Mouse (Mus musculus): ENCODE results near the gene Gpx1. TPM values are rescaled to one million over a fixed set of nuclear protein-coding genes. Genes with fewer than 3 reads are reported as not detected.
"Not testable (repeated sequence)": the region's sequence is repeated elsewhere in the genome, so short reads cannot be mapped to it uniquely, and the experiment has no call there.

Gene Gpx1
- 100 to 1,000 TPM in 1 of 2 experiments, 10 to 100 TPM in 1; 91.8 to 108 TPM for total RNA-seq (2021)
- long read RNA-seq, experiment 1, transcript Gpx1-201 (2 exons, 1,072 nt), result major isoform, 66 of 67 reads
- long read RNA-seq, experiment 1, partial matches to known transcripts, result 0 of 67 reads
- long read RNA-seq, experiment 1, other reads (novel, unspliced or antisense), result 1 of 67 reads
- long read RNA-seq, experiment 2, transcript Gpx1-201 (2 exons, 1,072 nt), result major isoform, 92 of 98 reads
- long read RNA-seq, experiment 2, partial matches to known transcripts, result 0 of 98 reads
- long read RNA-seq, experiment 2, other reads (novel, unspliced or antisense), result 5 of 98 reads

GRCm38 (mm10) chr9:108338886-108339781 lies at the start of gene Gpx1:
Gene Gpx1 (plus strand): TSS chr9:108338903.
- DNase-seq (ENCODE audit: low spot score in 2 of 2), result peak; percentile 78 to 91

DNA sequence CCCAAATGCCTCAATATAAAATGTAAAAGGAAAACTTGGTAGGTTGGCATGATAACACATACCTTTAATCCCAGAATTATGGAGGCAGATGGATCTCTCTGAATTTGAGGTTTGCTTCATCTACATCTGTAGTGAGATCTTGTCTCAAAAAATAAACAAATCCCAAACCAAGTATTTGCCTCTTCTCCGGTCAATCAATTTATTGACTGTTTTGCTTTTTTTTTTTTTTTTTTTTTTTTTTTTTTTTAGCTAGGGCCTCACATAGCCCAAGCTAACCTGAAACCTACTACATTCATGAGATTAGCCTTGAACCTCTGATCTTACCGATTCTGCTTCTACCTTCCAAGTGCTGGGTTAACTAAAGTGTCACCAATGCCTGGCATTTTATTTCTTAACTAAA lies 49.4 kb upstream of the Gpx1 start:
- DNase-seq (ENCODE audit: low spot score in 2 of 2), result no peak

GRCm38 (mm10) chr9:108290016-108290750 lies 48.5 kb upstream of the Gpx1 start, which contains the start of gene Nicn1:
Gene Nicn1 (plus strand): TSS chr9:108290429.
- peak; percentile 55 to 86 for DNase-seq (ENCODE audit: low spot score in 2 of 2)

DNA sequence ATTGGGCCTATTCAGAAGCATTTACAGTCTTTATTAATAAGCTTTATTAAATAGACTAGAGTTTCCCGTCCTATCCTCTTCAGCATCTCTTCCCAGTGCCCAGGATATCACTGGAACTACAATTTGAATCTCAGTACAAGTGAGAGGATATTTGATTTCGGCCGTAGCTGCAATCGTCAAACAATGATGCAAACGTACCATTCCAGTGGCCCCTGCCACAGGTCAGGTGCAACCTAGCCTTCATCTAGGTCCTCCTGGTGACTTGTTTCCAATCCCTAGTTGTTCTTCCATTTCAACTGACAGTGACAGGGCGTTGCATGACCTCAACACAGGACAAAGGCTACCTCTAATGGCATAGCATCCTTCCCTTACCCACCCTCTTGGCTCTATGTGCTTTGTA lies 47.9 kb upstream of the Gpx1 start:
- DNase-seq (ENCODE audit: low spot score in 2 of 2), result no peak

- DNase-seq (ENCODE audit: low spot score in 2 of 2), result no peak
These were observed 42.0 kb upstream of the Gpx1 start, which contains the start of gene Amt for GRCm38 (mm10) chr9:108296453-108297355. Gene Amt (plus strand): TSS chr9:108296853.

- no peak for DNase-seq (ENCODE audit: low spot score in 2 of 2)
These were observed 36.9 kb upstream of the Gpx1 start for GRCm38 (mm10) chr9:108301853-108302252.

- DNase-seq (ENCODE audit: low spot score in 2 of 2), result no peak
These were observed 34.0 kb upstream of the Gpx1 start for GRCm38 (mm10) chr9:108304716-108305115.

DNA sequence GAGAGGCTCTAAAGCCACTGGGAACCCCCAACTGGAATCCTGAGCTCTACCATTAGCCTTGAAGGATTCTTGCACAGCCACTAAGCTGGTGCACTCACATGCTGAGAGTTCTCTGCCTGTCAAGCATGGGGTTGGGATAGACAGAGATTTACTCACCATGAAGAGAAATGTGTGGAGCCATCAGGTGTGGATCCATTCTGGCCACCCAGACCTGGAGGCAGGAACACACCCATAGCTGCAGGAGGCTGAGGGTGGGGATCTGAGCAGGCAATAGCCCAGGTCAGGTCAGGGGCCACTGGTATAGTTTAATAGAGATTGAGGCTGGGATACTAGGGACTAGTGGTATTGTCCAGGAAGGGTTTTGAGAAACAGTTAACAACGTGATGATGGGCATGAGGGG lies 33.5 kb upstream of the Gpx1 start:
- no peak for DNase-seq (ENCODE audit: low spot score in 2 of 2)

- peak; percentile 91 to 96 for DNase-seq (ENCODE audit: low spot score in 2 of 2)
These were observed 32.8 kb upstream of the Gpx1 start, which contains the start of the genes Rhoa and Tcta for GRCm38 (mm10) chr9:108305629-108306520. Gene Rhoa (plus strand): TSS chr9:108306129. Gene Tcta (minus strand): TSS chr9:108306160.

GRCm38 (mm10) chr9:108306571-108306980 lies 32.1 kb upstream of the Gpx1 start:
- DNase-seq (ENCODE audit: low spot score in 2 of 2), result peak; percentile 77 to 88

- no peak for DNase-seq (ENCODE audit: low spot score in 2 of 2)
These were observed 31.5 kb upstream of the Gpx1 start for GRCm38 (mm10) chr9:108307021-108307807.

DNA sequence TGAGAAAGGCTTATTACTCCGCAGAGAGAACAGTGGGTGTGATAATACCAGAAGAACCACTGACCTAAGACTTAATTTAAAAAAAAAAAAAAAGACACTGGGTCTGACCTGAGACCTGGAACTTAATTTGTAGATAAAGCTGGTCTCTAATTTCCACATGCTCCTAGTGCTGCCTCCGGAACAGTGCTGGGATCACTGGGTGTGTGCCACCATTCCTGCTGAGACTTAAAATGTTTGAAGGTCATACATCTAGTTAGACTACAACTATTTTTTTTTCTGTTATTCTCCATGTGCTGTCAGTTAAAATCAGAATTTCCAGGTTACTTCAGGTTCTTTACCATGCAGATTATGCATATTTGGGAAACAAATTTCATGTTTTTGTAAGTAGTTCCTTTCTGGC lies 30.6 kb upstream of the Gpx1 start:
- no peak for DNase-seq (ENCODE audit: low spot score in 2 of 2)

DNA sequence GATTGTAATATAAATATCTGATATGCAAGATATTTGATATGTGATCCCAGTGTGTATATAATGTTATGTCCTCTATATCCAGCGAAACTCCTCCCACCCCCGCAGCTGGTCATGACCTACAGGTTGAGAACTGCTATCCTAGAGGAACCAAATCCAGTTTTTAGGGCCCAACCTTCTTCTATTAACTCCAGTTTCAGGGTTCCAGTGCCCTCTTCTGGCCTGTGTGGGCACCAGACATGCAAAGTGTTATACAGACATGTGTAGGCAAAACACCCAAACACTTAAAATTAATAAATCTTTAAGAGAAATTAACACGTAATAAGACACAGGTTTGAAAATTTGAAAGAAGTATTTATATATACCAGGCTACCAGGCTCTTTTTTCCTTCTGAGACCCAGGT lies 21.1 kb upstream of the Gpx1 start:
- no peak for DNase-seq (ENCODE audit: low spot score in 2 of 2)

- DNase-seq (ENCODE audit: low spot score in 2 of 2), result no peak
These were observed 20.2 kb upstream of the Gpx1 start for GRCm38 (mm10) chr9:108318462-108318861.

- not testable (repeated sequence) for DNase-seq (ENCODE audit: low spot score in 2 of 2)
These were observed 16.6 kb upstream of the Gpx1 start for GRCm38 (mm10) chr9:108322054-108322453.

DNA sequence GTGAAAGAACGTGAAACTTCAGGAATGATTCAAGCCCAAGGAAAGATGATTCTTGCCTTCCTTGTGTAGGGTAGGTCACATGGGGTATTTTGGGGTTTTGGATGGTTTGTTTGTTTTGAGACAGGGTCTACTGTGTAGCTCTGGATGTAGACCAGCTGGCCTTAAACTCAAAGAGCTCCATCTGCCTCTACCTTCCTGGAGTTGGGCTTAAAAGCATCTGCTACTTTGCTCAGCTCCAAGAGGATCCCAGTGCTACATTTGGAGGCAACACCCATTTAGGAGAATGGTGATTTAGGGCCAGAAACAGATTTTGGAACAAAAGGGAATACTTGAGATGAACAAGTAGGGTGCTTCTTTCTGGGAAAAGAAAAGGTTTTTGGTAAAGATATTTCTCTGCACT lies 13.9 kb upstream of the Gpx1 start:
- DNase-seq (ENCODE audit: low spot score in 2 of 2), result no peak

DNA sequence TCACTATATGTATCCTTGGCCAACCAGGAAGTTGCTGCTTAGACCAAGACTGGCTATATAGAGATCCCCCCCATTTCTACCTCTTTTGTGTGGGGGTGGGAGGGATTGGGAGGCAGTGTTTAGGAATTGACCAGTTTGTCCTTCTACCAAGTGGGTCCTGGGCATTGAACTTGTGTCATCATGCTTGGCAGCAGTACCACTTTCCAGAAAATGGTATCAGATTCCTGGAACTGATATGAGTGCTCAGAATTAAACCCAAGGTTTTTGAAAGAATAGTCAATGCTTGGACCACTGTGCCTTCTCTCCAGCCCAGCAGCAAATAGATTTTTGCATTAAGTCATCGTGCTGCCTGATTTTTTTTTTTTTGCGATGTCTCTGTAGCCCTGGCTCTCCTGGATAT lies 12.9 kb upstream of the Gpx1 start:
- DNase-seq (ENCODE audit: low spot score in 2 of 2), result no peak

GRCm38 (mm10) chr9:108337848-108338550 lies 704 bp upstream of the Gpx1 start:
- no peak for DNase-seq (ENCODE audit: low spot score in 2 of 2)

Measured in gastrocnemius, postnatal 4 days (tissue).